Mouse (Mus musculus) neutrophil, adult 65 days (primary cell): ENCODE data around the gene Zfp977. TPM values are rescaled to one million over a fixed set of nuclear protein-coding genes. Genes with fewer than 3 reads are reported as not detected.

Experiments used
- total RNA-seq: library from RNA; stranded (reverse); gene quantifications from 2 replicates; pipeline ENCODE4 v1.2.4, GENCODE M21; 2023

Zfp977 gene
- total RNA-seq = not detected in 2 replicates

GRCm38 (mm10) chr7:42592413-42592812, at the start of gene Zfp977:
Gene Zfp977, minus strand, starts transcription at chr7:42592547.

GRCm38 (mm10) chr7:42578488-42578887, 13.9 kb downstream of the Zfp977 start, which contains the start of gene Gm21028:
Gene Gm21028, minus strand, starts transcription at chr7:42578588.

Other genes with a start within 250 kb of the Zfp977 start
- not detected in 2 replicates for gene 4933421I07Rik, start 144.4 kb downstream of the Zfp977 start, total RNA-seq
- 15.9 and 19.6 TPM in 2 replicates for gene Zfp141, start 86.8 kb downstream of the Zfp977 start, total RNA-seq
- gene Gm21028, start 14.0 kb downstream of the Zfp977 start, total RNA-seq = not detected in 2 replicates
- 0.11 and 0.51 TPM in 2 replicates for gene Zfp976, start 50.0 kb upstream of the Zfp977 start, total RNA-seq
- gene Zfp975, start 100.2 kb upstream of the Zfp977 start, total RNA-seq = 0.41 and 0.73 TPM in 2 replicates
- not detected in 2 replicates for gene Gm17067, start 134.5 kb upstream of the Zfp977 start, total RNA-seq
- not detected in 2 replicates for gene Vmn2r62, start 201.0 kb upstream of the Zfp977 start, total RNA-seq